Mouse (Mus musculus): Measurements from ENCODE around the gene Rdh14.

GRCm38 (mm10) chr12:10410511-10411179, 20.1 kb downstream of the Rdh14 start:
- TF ChIP-seq GATA1 (IDR thresholded peaks at IDR 0.05; ENCODE audit: low read length) (no peak), TAL1 (IDR thresholded peaks at IDR 0.05; ENCODE audit: low read length) (no peak)
